27 mouse cellular contexts compared by ENCODE assay signal in the genomic region with DNA sequence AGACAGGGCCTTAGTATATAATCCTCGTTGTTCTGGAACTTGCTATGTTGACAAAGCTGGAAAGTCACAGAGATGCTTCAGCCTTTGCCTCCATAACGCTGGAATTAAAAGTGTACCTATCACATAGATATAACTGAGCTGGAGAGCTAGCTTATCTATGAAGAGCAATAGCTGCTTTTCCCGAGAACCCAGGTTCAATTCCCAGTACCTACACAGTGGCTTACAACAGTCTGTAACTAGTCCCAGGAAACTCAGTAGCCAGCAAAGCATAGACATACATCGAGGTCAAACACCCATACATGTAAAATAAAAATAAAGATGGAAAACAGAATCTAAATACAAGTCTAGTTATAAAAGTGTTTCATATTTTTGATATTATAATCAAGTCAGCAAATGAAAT. TPM values are rescaled to one million over a fixed set of nuclear protein-coding genes. Genes with fewer than 3 reads are reported as not detected.
DNase-seq lines count a peak whose midpoint lies in the region; ATAC-seq and TF ChIP-seq lines count a peak whose summit lies in the region.
"Had no signal": no experiment of that assay in that cellular context is flagged by ENCODE, and none has a peak within 500 bp of the region (broad histone marks: within the 10 kb centered on the region; RNA-seq: fewer than 3 reads in every experiment).

No protein-coding gene starts in this region.

- H3K36me3 ChIP-seq in heart, embryonic 11.5 days (ENCODE audit: control insufficient read depth, insufficient read depth, low read length), result no peaks in the 10 kb centered on the region
- no peaks in the 10 kb centered on the region for H3K36me3 ChIP-seq in liver, embryonic 13.5 days
- no peaks in the 10 kb centered on the region for H3K36me3 ChIP-seq in spleen, adult 2 months (ENCODE audit: control insufficient read depth, insufficient read depth, low read length)
- H3K36me3 ChIP-seq in thymus, adult 2 months (ENCODE audit: control insufficient read depth, insufficient read depth, low read length), result no peaks in the 10 kb centered on the region
- H3K36me3 ChIP-seq: embryonic facial prominence, embryonic 13.5 days; embryonic facial prominence, embryonic 15.5 days; forebrain, embryonic 10.5 days; forebrain, embryonic 12.5 days had no signal

- H3K4me3 ChIP-seq in heart, embryonic 11.5 days (ENCODE audit: low read depth, low read length), result no peak overlapping the region
- no peak overlapping the region for H3K4me3 ChIP-seq in liver, embryonic 13.5 days (replicated peaks)
- H3K4me3 ChIP-seq in spleen, adult 2 months (ENCODE audit: extremely low read depth, insufficient read depth, insufficient read length), result no peak overlapping the region
- no peak overlapping the region for H3K4me3 ChIP-seq in thymus, adult 2 months (ENCODE audit: control insufficient read depth, insufficient read depth, low read length)
- H3K4me3 ChIP-seq: embryonic facial prominence, embryonic 13.5 days; embryonic facial prominence, embryonic 15.5 days; erythroblast, embryonic 14.5 days; forebrain, embryonic 10.5 days; forebrain, embryonic 12.5 days had no signal

- H3K9ac ChIP-seq in heart, embryonic 11.5 days (ENCODE audit: low read depth, low read length), result no peak overlapping the region
- 0 out of 2 replicates have a peak overlapping the region, but pooled peaks have one; percentile 13 for H3K9ac ChIP-seq in liver, embryonic 13.5 days
- H3K9ac ChIP-seq: embryonic facial prominence, embryonic 13.5 days; embryonic facial prominence, embryonic 15.5 days; forebrain, embryonic 12.5 days had no signal

- no peak for TF ChIP-seq CTCF in spleen, adult 2 months (IDR thresholded peaks at IDR 0.05; ENCODE audit: extremely low read depth, insufficient read depth, insufficient read length, insufficient replicate concordance)
- TF ChIP-seq CTCF in thymus, adult 2 months (IDR thresholded peaks at IDR 0.05; ENCODE audit: borderline replicate concordance, control insufficient read depth, extremely low read depth, insufficient read depth, low read length, poor library complexity), result no peak

- no peaks in the 10 kb centered on the region for H3K9me3 ChIP-seq in heart, embryonic 11.5 days (replicated peaks; ENCODE audit: control insufficient read depth, low read length)
- H3K9me3 ChIP-seq in liver, embryonic 13.5 days (replicated peaks), result no peaks in the 10 kb centered on the region
- H3K9me3 ChIP-seq: embryonic facial prominence, embryonic 13.5 days; embryonic facial prominence, embryonic 15.5 days; forebrain, embryonic 10.5 days; forebrain, embryonic 12.5 days had no signal

- DNase-seq in heart, adult 11 months, result peak; percentile 16
- DNase-seq in liver, embryonic 13.5 days, result no peak
- DNase-seq in liver, result no peak
- no peak for DNase-seq in spleen, adult 2 months (ENCODE audit: low read depth in 1 of 2, low spot score in 2 of 2)
- DNase-seq in spleen, postnatal 36 days (ENCODE audit: low spot score in 2 of 2), result no peak
- DNase-seq in c-Kit-positive CD71-positive TER-119-positive erythroid progenitor cells, embryonic 14.5 days (ENCODE audit: low spot score), result peak; percentile 30
- DNase-seq in thymus, adult 2 months, result no peak
- DNase-seq: adrenal gland, adult 2 months; adrenal gland, postnatal 10 days; adrenal gland, postnatal 25 days; cerebellum, adult 11 months; cerebellum, adult 18-20 months; cerebellum, adult 8-10 months; cerebellum, adult 9-11 months; cerebellum, postnatal 14 days; cerebellum, postnatal 36 days; embryo, embryonic 11 days had no signal

- TF ChIP-seq POLR2A in spleen, adult 2 months (IDR thresholded peaks at IDR 0.05; ENCODE audit: low read depth, low read length), result no peak
- TF ChIP-seq POLR2A in thymus, adult 2 months (IDR thresholded peaks at IDR 0.05; ENCODE audit: control insufficient read depth, extremely low read depth, insufficient read depth, low read length, poor library complexity), result no peak

- no peak overlapping the region for H3K27ac ChIP-seq in heart, embryonic 11.5 days (ENCODE audit: low read depth, low read length)
- H3K27ac ChIP-seq in liver, embryonic 13.5 days, result no peak overlapping the region
- peak overlapping the region; percentile 26; the same call in 1 of the 2 replicates for H3K27ac ChIP-seq in spleen, adult 2 months (ENCODE audit: insufficient read depth, low read length)
- no peak overlapping the region for H3K27ac ChIP-seq in thymus, adult 2 months (ENCODE audit: control insufficient read depth, insufficient read depth, low read length)
- H3K27ac ChIP-seq: embryonic facial prominence, embryonic 13.5 days; embryonic facial prominence, embryonic 15.5 days; forebrain, embryonic 10.5 days; forebrain, embryonic 12.5 days had no signal

- ATAC-seq in heart, embryonic 11.5 days (replicated peaks; ENCODE audit: insufficient number of reproducible peaks, low FRiP score, low TSS enrichment), result no peak
- ATAC-seq in liver, embryonic 13.5 days (ENCODE audit: low read depth), result 0 out of 2 replicates have a peak, but pooled peaks have one; percentile 58
- ATAC-seq: forebrain, embryonic 14.5 days; forebrain, embryonic 16.5 days had no signal

- H3K4me2 ChIP-seq in heart, embryonic 11.5 days, result no peak overlapping the region
- H3K4me2 ChIP-seq in liver, embryonic 13.5 days, result no peak overlapping the region
- H3K4me2 ChIP-seq: embryonic facial prominence, embryonic 13.5 days; embryonic facial prominence, embryonic 15.5 days; forebrain, embryonic 12.5 days had no signal

- no peaks in the 10 kb centered on the region for H3K27me3 ChIP-seq in heart, embryonic 11.5 days (ENCODE audit: control insufficient read depth, insufficient read depth, low read length)
- H3K27me3 ChIP-seq in liver, embryonic 13.5 days, result no peaks in the 10 kb centered on the region
- no peaks in the 10 kb centered on the region for H3K27me3 ChIP-seq in spleen, adult 2 months (ENCODE audit: control insufficient read depth, insufficient read depth, low read length)
- H3K27me3 ChIP-seq in thymus, adult 2 months (ENCODE audit: control insufficient read depth, insufficient read depth, low read length), result no peaks in the 10 kb centered on the region
- H3K27me3 ChIP-seq: embryonic facial prominence, embryonic 13.5 days; embryonic facial prominence, embryonic 15.5 days; forebrain, embryonic 12.5 days had no signal

- WGBS in heart, embryonic 11.5 days (ENCODE audit: insufficient replicate concordance), result 65% methylated on average over 4 of the region's 4 CpGs
- 40% methylated on average over 4 of the region's 4 CpGs for WGBS in liver, embryonic 13.5 days (ENCODE audit: insufficient replicate concordance)
- WGBS in spleen, adult 2 months, result 70% methylated on average over 4 of the region's 4 CpGs
- WGBS in thymus, adult 2 months, result 79% methylated on average over 4 of the region's 4 CpGs

- H3K4me1 ChIP-seq in heart, embryonic 11.5 days (ENCODE audit: control insufficient read depth, insufficient read depth, low read length), result no peaks in the 10 kb centered on the region
- H3K4me1 ChIP-seq in liver, embryonic 13.5 days (replicated peaks), result peaks cover 38% of the 10 kb centered on the region
- peaks cover 17% of the 10 kb centered on the region; the same call in 1 of the 2 replicates for H3K4me1 ChIP-seq in spleen, adult 2 months (ENCODE audit: control insufficient read depth, insufficient read depth, insufficient read length)
- peaks cover 38% of the 10 kb centered on the region for H3K4me1 ChIP-seq in thymus, adult 2 months (replicated peaks; ENCODE audit: control insufficient read depth, insufficient read depth, low read length)
- H3K4me1 ChIP-seq: embryonic facial prominence, embryonic 15.5 days had no signal

RNA-seq across cellular contexts. Expression of gene Fam71b, which starts 2.1 kb away (rescaled TPM):
- 0.07 TPM in 1 of 2 replicates, not detected in the other for polyA plus RNA-seq in heart, embryonic 11.5 days (2014; fragmentation: Nextera tagmentation; extraction: Ambion mirVana)
- not detected in 2 replicates for polyA plus RNA-seq in liver, embryonic 13.5 days (2015; fragmentation: Nextera tagmentation; extraction: Ambion mirVana)
- polyA plus RNA-seq in spleen, adult 2 months (2012; rRNA removed), result 0.69 and 1.2 TPM in 2 replicates
- 2.1 and 2.6 TPM in 2 replicates for polyA plus RNA-seq in thymus, adult 2 months (2012; rRNA removed)
- polyA plus RNA-seq: adrenal gland, adult 2 months; brain, embryonic 14.5 days; embryonic facial prominence, embryonic 11.5 days; embryonic facial prominence, embryonic 13.5 days; embryonic facial prominence, embryonic 15.5 days; erythroblast, embryonic 14.5 days; forebrain, embryonic 10.5 days; forebrain, embryonic 12.5 days; forebrain, embryonic 14.5 days; forebrain, embryonic 16.5 days had no signal

RNA-seq across cellular contexts. Expression of gene Itk, which starts 9.2 kb away (rescaled TPM):
- 0.10 TPM in 1 of 2 replicates, not detected in the other for polyA plus RNA-seq in heart, embryonic 11.5 days (2014; fragmentation: Nextera tagmentation; extraction: Ambion mirVana)
- polyA plus RNA-seq in liver, embryonic 13.5 days (2015; fragmentation: Nextera tagmentation; extraction: Ambion mirVana), result 0.12 and 0.16 TPM in 2 replicates
- 9.8 and 11.5 TPM in 2 replicates for polyA plus RNA-seq in spleen, adult 2 months (2012; rRNA removed)
- 117 and 125 TPM in 2 replicates for polyA plus RNA-seq in thymus, adult 2 months (2012; rRNA removed)
- polyA plus RNA-seq: embryonic facial prominence, embryonic 11.5 days; embryonic facial prominence, embryonic 13.5 days; forebrain, embryonic 10.5 days; forebrain, embryonic 12.5 days; forebrain, embryonic 14.5 days; forebrain, embryonic 16.5 days had no signal

RNA-seq across cellular contexts. Expression of gene Med7, which starts 38.3 kb away (rescaled TPM):
- polyA plus RNA-seq in heart, embryonic 11.5 days (2014; fragmentation: Nextera tagmentation; extraction: Ambion mirVana), result 57.8 and 60.1 TPM in 2 replicates
- 62.4 and 67.7 TPM in 2 replicates for polyA plus RNA-seq in liver, embryonic 13.5 days (2015; fragmentation: Nextera tagmentation; extraction: Ambion mirVana)
- 14.7 and 21.0 TPM in 2 replicates for polyA plus RNA-seq in spleen, adult 2 months (2012; rRNA removed)
- 26.2 and 28.2 TPM in 2 replicates for polyA plus RNA-seq in thymus, adult 2 months (2012; rRNA removed)

RNA-seq across cellular contexts. Expression of gene Havcr2, which starts 56.3 kb away (rescaled TPM):
- 0.31 and 0.33 TPM in 2 replicates for polyA plus RNA-seq in heart, embryonic 11.5 days (2014; fragmentation: Nextera tagmentation; extraction: Ambion mirVana)
- 0.09 and 0.19 TPM in 2 replicates for polyA plus RNA-seq in liver, embryonic 13.5 days (2015; fragmentation: Nextera tagmentation; extraction: Ambion mirVana)
- polyA plus RNA-seq in spleen, adult 2 months (2012; rRNA removed), result 2.5 and 3.2 TPM in 2 replicates
- 1.8 TPM in 2 replicates for polyA plus RNA-seq in thymus, adult 2 months (2012; rRNA removed)
- polyA plus RNA-seq: embryonic facial prominence, embryonic 11.5 days; embryonic facial prominence, embryonic 13.5 days; erythroblast, embryonic 14.5 days; forebrain, embryonic 10.5 days; forebrain, embryonic 12.5 days had no signal

Comparison
In these comparisons a context has a peak if more than half of its experiments do, and no peak if none do; other contexts are left out.
1. DNase-seq: peak in heart, adult 11 months (single experiment) and c-Kit-positive CD71-positive TER-119-positive erythroid progenitor cells, embryonic 14.5 days (single experiment); none in liver, embryonic 13.5 days (single experiment), liver (single experiment), spleen, adult 2 months (0 of 2), spleen, postnatal 36 days (0 of 2) and thymus, adult 2 months (single experiment).